Mouse (Mus musculus): ENCODE measurements around the gene Defb22.

Defb22 gene

DNA sequence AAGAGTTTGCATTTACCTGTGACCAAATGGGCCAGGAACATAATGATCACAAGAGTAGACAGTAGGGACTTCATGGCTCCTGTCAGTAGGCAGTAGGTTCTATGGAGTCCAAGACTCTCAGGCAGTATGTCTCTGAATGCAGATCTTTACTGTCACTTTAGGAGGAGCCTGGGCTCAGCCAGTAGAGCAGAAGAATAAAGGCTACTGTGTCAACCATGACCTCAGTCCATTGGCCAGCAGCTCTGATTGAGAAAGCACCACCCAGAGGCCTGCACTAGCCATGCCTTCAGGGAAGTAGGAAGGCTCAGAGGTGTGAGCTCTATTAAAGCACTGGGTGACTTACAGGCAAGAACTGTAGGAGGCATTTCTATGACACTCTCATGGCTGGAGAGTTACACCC, at the start of gene Defb22:
Gene Defb22, minus strand, starts transcription at position 101 of the 400 bp plus-strand sequence.
- CTCF ChIA-PET = interaction anchor here in 3 of 4 experiments (0.5 to 1.3 kb wide), 3 partner anchors 94 to 127 kb away, joined by 3 to 7 read pairs (median 3); no protein-coding TSS in a partner anchor
- POLR2A ChIA-PET = interaction anchor here in 2 of 4 experiments (0.9 to 1.2 kb wide), 2 partner anchors 9 to 196 kb away, joined by 3 to 4 read pairs; no protein-coding TSS in a partner anchor

DNA sequence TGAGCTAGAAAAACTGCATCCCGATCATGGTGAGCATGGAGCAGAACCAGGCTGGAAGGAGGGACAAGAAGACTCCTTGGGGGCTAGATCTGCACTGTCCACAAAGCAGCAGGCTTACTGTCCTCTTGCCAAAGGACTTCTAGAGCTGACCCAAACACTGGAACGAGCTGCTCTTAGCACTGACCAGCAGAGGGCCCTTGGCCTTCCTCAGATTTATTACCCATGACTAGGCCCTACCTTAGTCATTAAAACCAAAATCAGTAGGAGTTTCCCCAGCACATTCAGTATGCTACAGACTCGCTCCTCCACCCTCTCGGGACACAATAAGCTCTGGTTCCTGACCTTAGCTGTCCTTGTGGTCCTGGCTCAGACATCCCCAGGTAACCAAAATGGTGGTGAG, 28.0 kb upstream of the Defb22 start, which contains the start of gene Defb28:
Gene Defb28, plus strand, starts transcription at position 275 of the 400 bp plus-strand sequence.
- POLR2A ChIA-PET = interaction anchor here in 1 of 4 experiments (1.2 kb wide), 1 partner anchor 168 kb away, joined by 3 read pairs; no protein-coding TSS in a partner anchor
- CTCF ChIA-PET = interaction anchor here in 2 of 4 experiments (0.5 to 1.1 kb wide), 3 partner anchors 54 to 702 kb away, joined by 3 to 5 read pairs (median 4); partner anchors contain the start of gene Defb21 (in 1 of the 2)

DNA sequence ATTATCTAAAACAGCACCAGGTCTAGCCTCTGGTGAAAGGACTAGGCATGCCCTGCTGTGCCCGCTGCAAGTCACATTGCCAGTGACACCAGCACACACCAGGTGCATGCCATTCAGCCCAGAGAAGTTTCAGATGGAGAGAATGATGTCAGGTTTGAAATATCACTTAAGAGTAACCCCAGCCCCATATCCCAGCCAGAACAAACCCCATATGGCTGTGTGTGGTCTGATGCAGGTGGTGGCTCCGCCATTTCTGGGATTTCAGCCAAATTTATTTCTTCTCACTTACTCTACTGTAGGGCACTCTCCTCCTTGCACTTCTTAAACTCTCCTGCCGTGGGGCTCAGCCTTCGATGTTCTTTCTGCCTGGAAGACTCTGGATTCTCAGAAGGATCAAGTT, 26.1 kb upstream of the Defb22 start:
- POLR2A ChIA-PET = no interaction called here
- CTCF ChIA-PET = no interaction called here

DNA sequence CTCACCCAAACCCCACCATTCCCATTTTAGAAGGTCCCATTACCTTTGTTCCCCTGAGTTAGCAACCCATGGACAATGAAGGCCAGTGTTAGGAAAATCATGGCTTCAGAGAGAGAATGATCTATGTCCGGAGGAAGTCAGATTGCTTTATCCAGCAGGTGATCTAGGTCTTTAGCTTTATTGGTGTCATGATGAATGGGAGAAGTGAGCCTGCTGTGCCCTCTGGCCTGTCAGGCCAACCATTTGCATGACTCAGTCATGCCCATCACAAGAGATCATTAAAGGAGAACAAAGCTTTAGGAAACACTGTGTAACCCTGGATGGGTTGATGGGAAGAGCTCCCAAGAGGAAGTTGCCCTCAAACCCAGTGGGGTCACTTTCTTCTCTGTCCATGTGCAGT, 21.7 kb upstream of the Defb22 start, which contains the start of gene Defb26:
Gene Defb26, minus strand, starts transcription at position 101 of the 400 bp plus-strand sequence.
- ChIA-PET POLR2A (no interaction called here), CTCF (interaction anchor here in 1 of 4 experiments (0.6 kb wide), 1 partner anchor 54 kb away, joined by 5 read pairs; no protein-coding TSS in a partner anchor)

DNA sequence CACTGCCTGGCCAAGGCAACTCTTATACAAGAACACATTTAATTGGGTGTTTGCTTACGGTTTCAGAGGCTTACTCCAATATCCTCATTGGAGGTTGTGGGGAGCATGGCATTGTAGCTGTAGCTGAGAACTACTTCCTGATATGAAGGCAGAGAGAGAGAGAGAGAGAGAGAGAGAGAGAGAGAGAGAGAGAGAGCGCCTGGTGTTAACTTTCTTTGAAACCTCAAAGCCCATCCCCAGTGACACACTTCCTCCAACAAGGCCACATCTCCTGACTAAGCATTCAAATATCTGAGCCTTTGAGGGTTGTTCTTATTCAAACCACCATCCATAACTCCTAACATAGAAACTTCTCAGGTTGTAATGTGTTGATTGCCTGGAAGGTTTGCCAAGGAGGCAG, 14.0 kb upstream of the Defb22 start:
- ChIA-PET POLR2A (interaction anchor here in 2 of 4 experiments (0.6 kb wide), 2 partner anchors 64 to 327 kb away, joined by 3 to 8 read pairs; no protein-coding TSS in a partner anchor), CTCF (interaction anchor here in 1 of 4 experiments (0.6 kb wide), 1 partner anchor 68 kb away, joined by 4 read pairs; no protein-coding TSS in a partner anchor)

DNA sequence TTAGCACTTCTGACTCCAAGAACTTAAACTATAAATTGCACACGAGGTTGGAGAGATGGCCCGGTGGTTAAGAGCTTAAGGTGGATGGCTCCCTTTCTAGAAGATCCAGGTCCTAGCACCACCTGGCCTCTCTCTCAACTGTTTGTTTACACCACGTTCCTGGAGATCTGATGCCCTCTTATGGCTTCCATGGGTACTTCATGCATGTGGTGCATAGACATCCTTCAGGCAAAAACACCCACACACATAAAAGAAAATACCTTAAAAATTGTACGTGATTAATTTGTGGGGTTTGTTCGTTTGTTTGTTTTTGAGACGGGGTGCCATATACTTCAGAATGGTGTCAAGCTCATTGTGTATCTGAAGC, 10.9 kb upstream of the Defb22 start:
- POLR2A ChIA-PET = interaction anchor here in 2 of 4 experiments (0.5 to 0.9 kb wide), 2 partner anchors 136 to 169 kb away, joined by 3 to 4 read pairs; no protein-coding TSS in a partner anchor
- CTCF ChIA-PET = interaction anchor here in 3 of 4 experiments (1.0 to 1.2 kb wide), 3 partner anchors 105 to 138 kb away, joined by 3 to 5 read pairs (median 4); no protein-coding TSS in a partner anchor

DNA sequence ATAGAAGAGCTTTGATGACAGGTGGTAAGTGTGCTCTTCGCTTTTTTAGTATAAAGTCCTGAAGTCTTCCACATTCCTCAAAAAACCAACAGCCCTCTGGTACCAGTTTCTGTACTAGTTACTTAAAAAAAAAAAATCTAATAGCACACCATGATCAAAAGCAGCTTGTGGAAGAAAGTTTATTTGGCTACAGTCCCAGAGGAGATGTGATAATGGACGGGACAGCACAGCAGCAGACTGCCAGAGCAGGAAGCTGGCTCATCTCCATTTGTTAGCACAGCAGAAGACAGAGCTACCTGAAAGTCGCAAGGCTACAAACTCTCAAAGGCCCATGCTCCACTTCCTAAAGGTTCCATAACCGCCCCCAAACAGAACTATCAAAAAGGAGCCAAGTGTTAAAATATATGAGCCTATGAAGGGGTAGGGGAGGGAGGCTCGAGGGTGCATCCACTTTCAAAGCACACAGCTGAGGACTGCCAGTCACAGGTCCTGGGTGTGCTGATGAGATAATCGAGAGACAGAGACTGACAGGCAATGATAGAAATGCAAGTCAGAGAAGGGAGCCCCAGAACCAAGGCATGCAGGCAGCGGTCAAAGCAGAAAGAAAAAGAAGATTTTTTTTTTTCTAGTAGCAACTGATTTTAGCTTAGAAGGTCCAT, 10.4 kb upstream of the Defb22 start:
- CTCF ChIA-PET = interaction anchor here in 3 of 4 experiments (0.6 to 1.2 kb wide), 4 partner anchors 104 to 204 kb away, joined by 3 to 5 read pairs (median 4); no protein-coding TSS in a partner anchor

DNA sequence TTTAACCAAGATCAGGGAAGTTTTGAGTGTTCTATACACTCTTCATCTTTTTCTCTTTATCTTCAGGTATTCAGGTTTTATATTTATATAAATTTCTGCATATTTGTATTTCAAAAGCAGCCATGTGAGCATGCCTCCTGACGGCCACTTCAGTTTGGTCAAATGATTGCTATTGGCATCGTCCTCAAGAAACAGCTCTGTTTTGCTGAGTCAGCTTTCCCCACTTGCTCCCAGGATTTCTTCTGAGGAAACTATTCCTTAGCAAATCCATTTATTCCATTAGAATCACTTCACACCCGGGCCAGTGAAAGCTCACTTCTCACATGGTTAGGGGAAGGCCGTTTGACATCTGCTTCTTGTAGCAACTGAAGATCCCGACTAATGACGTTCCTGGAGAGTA, 8.1 kb upstream of the Defb22 start:
- CTCF ChIA-PET = interaction anchor here (0.5 to 1.5 kb wide), 5 partner anchors 47 to 248 kb away, joined by 3 to 10 read pairs (median 6); no protein-coding TSS in a partner anchor

More for the DNA sequence above, 10.4 kb upstream of the Defb22 start:
- POLR2A ChIA-PET = interaction anchor here in 2 of 4 experiments (0.5 to 0.9 kb wide), 3 partner anchors 135 to 906 kb away, joined by 3 to 4 read pairs (median 3); no protein-coding TSS in a partner anchor

DNA sequence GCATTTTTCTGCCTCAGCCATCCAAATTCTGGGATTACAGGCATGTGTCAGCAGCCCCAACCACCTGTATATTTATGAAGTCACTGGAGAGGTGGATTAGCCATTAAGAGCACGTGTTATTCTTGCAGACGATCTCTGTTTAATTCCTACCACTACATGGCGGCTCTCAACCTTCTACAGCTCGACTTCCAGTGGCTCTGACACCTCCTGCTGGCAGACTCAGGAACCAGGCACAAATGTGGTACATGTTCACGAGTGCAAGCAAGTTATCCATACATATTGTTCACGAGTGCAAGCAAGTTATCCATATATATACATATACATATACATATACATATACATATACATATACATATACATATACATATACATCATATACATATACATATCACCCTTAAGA, 3.2 kb upstream of the Defb22 start:
- ChIA-PET POLR2A (interaction anchor here in 1 of 4 experiments (0.5 to 1.0 kb wide), 2 partner anchors 45 to 442 kb away, joined by 3 read pairs; no protein-coding TSS in a partner anchor), CTCF (interaction anchor here in 3 of 4 experiments (0.5 to 1.3 kb wide), 5 partner anchors 15 to 130 kb away, joined by 3 to 6 read pairs (median 3); no protein-coding TSS in a partner anchor)

More for the DNA sequence above, 8.1 kb upstream of the Defb22 start:
- POLR2A ChIA-PET = interaction anchor here in 3 of 4 experiments (0.6 to 1.9 kb wide), 7 partner anchors 8 to 278 kb away, joined by 3 to 7 read pairs (median 4); partner anchors contain the start of genes Defb22 (in 1 of the 3) and Defb23 (in 1 of the 3)

DNA sequence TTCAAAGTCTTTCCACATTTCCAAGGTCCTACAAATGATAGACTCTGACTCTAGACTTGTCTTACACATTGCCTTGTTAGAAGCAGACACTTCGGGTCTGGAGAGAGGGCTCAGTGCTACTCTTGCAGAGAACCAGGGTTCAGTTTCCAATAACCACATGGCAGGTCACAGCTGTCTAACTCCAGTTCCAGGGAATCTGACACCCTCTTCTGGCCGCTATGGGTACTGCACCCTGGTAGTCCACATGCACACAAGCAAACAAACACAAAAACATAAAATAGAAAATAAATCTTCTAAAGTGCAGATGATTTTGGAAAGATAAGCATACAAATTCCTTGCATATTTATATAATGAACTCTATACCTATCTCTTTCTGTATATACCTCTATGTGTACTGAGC, 2.9 kb downstream of the Defb22 start:
- ChIA-PET POLR2A (interaction anchor here in 1 of 4 experiments (0.6 kb wide), 1 partner anchor 381 kb away, joined by 6 read pairs; no protein-coding TSS in a partner anchor), CTCF (interaction anchor here in 2 of 4 experiments (0.6 to 1.0 kb wide), 4 partner anchors 23 to 777 kb away, joined by 3 to 12 read pairs (median 3); no protein-coding TSS in a partner anchor)

DNA sequence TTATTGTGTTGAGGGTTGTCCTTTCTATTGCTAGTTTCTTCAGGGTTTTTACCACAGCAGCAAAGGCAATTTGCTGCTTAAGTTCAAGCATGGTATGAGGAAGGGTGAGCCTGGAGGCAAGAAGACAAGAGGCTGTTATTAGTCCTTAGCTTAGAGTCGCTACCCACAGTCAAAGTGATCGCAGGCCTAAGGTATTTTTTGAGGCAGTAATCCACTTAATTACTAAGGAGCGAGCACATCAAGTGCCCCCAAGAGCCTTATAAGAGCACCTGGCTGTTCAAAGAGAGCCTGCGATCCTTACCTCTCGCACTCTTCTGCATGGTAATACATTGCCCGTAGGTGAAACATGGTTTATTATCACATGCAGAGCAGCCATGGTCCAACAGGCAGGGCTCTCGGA, 8.2 kb downstream of the Defb22 start:
- ChIA-PET POLR2A (no interaction called here), CTCF (no interaction called here)

DNA sequence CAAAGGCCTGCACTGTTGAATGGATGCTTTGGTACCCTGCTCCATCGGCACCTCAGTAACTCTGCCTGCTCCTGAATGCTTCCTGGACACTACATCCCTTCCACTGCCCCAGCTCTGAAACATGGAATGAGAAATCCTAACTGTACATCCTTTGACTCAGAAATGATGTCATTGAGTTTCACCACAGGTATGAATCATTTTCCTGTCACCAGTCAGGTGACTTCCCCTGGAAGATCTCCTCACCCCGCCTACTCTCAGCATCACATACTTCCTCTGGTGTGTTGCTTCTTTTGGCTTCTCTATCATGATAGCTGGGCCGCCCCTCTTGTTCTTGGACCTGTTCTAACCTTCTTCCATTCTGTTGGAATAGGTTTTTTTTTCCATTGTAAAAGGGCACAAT, 9.1 kb downstream of the Defb22 start:
- ChIA-PET POLR2A (no interaction called here), CTCF (no interaction called here)

DNA sequence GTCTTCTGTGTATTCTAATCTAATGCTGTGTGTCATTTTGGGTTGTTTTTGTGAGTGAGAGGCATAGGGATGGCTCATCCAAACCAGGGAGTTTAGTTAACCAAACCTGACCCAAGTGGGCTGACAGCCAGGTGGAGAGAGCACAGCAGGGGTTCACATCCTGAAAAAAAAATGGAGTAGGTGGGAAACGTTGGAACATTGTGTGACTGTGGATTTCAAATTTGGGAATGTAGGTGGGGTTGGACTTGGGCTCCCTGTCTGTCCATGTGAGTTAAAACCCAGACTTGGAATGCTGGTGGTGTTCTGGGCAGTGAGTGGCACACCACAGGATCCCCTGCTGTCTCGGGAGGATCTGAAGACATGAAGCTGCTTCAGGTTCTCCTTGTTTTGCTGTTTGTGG, 13.2 kb downstream of the Defb22 start, which contains the start of gene Defb20:
Gene Defb20, plus strand, starts transcription at position 301 of the 400 bp plus-strand sequence.
- ChIA-PET POLR2A (no interaction called here), CTCF (interaction anchor here in 1 of 4 experiments (0.6 kb wide), 1 partner anchor 68 kb away, joined by 3 read pairs; no protein-coding TSS in a partner anchor)

DNA sequence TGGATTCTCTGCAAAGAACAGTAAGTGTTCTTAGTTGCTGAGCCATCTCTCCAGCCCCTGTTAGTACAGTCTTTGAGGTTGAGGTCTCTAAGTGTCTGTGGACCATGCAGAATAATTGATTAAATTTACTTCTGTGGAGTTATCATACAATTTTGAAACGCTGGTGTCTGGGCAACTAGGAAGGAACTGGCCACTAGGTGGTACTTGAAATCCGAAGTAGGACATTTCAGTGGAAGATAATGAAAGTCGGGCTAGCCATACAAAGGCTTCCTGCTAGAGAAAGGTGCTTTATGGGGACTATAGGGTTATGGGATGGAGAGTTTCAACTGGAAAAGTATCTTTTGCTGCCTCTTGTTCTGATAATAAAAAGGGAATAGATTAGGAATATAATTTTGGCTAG, 17.5 kb downstream of the Defb22 start:
- CTCF ChIA-PET = interaction anchor here in 3 of 4 experiments (0.6 to 2.2 kb wide), 3 partner anchors 12 to 100 kb away, joined by 3 to 4 read pairs (median 4); partner anchors contain the start of gene Defb21 (in 1 of the 3)

DNA sequence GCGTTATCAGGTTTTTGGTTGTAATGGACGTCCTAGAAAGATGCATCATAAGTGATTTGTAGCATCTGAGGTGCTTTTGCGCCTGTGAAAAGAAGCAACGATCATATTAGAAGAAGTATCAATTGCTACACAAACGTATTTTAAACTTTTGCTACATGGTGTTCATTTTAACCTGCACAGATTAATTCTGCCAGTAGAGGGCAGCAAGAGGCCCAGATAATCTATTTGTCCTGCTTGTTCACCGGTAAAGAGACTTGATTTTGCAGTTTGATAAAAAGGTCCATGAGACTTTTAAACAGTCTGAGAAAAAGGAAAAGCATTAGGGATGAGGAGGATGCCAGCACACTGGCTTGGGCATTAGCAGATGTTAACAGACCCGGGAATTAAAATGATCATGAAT, 19.0 kb downstream of the Defb22 start:
- ChIA-PET POLR2A (no interaction called here), CTCF (no interaction called here)

More for the DNA sequence above, 17.5 kb downstream of the Defb22 start:
- POLR2A ChIA-PET = interaction anchor here in 1 of 4 experiments (0.7 kb wide), 1 partner anchor 25 kb away, joined by 3 read pairs; no protein-coding TSS in a partner anchor

DNA sequence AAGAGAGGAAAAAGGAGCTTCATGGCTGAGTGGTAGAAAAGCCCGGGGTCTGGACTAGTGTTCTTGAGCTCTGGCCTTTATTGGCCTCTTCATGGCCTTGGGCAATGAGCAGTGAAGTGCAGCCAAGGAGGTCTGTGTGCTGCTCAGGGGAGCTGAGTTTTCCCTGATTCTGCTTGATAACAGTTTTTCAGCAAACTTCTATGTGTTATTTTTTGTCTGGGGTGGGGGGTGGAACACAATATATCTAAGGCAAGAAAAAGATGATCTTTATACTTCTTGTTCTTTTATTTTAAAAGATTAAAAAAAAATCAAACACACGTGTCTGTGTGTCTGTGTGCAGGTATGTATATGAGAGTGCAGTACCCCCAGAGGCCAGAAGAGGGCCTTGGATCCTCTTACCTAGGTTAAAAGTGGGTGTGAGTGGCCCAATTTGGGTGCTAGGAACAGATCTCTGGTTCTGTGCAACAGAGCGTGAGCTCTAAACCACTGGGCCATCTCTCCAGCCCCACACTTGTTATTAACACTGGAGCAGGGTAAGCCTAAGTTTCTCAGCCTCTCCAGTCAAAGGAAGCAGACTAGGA, 25.3 kb downstream of the Defb22 start, which contains the start of gene Defb23:
Gene Defb23, minus strand, starts transcription at position 51 of the 581 bp plus-strand sequence.
- ChIA-PET POLR2A (interaction anchor here in 1 of 4 experiments (0.6 to 1.3 kb wide), 3 partner anchors 18 to 87 kb away, joined by 3 to 7 read pairs (median 3); no protein-coding TSS in a partner anchor), CTCF (interaction anchor here in 3 of 4 experiments (0.6 to 1.1 kb wide), 8 partner anchors 13 to 354 kb away, joined by 3 to 6 read pairs (median 3); no protein-coding TSS in a partner anchor)

DNA sequence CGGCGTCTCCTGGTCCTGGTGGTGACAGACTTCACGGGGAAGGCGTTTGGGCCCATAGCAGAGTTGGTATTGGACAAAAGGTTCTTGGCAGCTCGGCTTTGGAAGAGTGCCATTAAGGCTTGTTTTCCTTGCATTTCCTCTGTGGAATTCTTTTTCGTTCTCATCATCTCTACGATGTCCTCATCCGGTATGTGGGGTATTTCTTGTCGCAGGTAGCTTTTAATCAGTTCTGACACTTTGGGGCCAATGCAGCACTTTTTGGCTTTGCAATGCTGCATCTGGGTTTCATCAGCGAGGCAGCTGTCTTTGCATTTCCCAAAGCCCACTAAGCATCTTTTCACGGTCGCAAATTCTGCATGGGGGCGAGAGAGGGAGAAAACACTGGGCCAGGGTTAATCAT, 30.7 kb downstream of the Defb22 start:
- CTCF ChIA-PET = no interaction called here
- POLR2A ChIA-PET = interaction anchor here in 1 of 4 experiments (0.5 kb wide), 1 partner anchor 91 kb away, joined by 4 read pairs; no protein-coding TSS in a partner anchor

DNA sequence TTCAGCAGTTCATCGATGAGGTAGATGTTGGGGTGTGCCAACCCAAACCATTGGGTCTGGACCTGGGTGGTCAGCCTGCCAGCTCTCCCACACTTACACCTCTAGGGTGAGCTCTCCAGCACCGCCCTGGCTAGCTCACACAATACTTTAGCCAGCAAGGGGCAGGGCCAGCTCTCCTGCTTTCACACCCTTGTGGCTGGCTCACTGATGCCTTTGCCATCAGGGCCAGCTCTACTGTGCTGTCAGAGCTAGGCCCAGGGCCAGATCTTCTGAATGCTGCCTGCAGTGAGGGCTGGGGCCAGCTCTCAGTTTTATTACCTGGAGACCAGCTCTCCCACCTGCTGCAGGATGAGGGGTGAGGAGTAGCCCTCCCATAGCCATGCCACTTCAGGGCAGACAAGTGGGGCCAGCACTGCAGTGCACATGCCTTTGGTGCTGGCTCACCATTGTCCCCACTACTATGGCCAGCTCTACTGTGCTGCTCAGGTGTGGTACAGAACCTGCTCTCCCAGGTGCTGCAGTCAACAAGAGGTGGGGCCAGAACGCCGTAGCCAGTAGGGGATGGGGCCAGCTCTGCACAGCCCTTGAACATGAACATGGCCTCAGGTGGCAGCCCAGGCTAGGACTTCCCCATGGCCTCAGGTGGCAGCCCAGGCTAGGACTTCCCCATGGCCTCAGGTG, 37.7 kb downstream of the Defb22 start:
- ChIA-PET CTCF (interaction anchor here in 1 of 4 experiments (1.0 kb wide), 1 partner anchor 12 kb away, joined by 3 read pairs; the partner anchor contains the start of gene Defb23), POLR2A (no interaction called here)

All from embryonic stem cell, embryonic (primary cell).